Mouse (Mus musculus) myocyte (in vitro differentiated cells): ENCODE measurements around the gene Dut. TPM values are rescaled to one million over a fixed set of nuclear protein-coding genes. Genes with fewer than 3 reads are reported as not detected.
"Not testable (repeated sequence)": the region's sequence is repeated elsewhere in the genome, so short reads cannot be mapped to it uniquely, and the experiment has no call there.

Experiments
- H3K27me3 ChIP-seq: one replicate; pipeline ENCODE4 v1.6.1; 2011; ENCODE audit not compliant: control insufficient read depth, insufficient read depth, insufficient read length
- H3K36me3 ChIP-seq: one replicate; pipeline ENCODE4 v1.6.1; 2011; ENCODE audit not compliant: control insufficient read depth, insufficient read depth
- H3K4me2 ChIP-seq: one replicate; pipeline ENCODE4 v1.6.1; 2011; ENCODE audit warnings: low read depth, control low read depth
- H3K4me3 ChIP-seq: one replicate; pipeline ENCODE4 v1.5.1; 2011; ENCODE audit warnings: mild to moderate bottlenecking, control low read depth, moderate library complexity
- H3K79me2 ChIP-seq: one replicate; pipeline ENCODE4 v1.6.1; 2011; ENCODE audit not compliant: control insufficient read depth, insufficient read depth
- H3ac ChIP-seq: one replicate; pipeline ENCODE4 v1.6.1; 2011; ENCODE audit not compliant: control insufficient read depth, insufficient read length
- CEBPB ChIP-seq: IDR thresholded peaks from 2 replicates; pipeline ENCODE4 v1.6.1; 2011; ENCODE audit warnings: mild to moderate bottlenecking, moderate library complexity; ENCODE audit not compliant: poor library complexity, insufficient read depth, severe bottlenecking
- E2F4 ChIP-seq: IDR thresholded peaks from one replicate; pipeline ENCODE4 v1.6.1; 2011; ENCODE audit warnings: mild to moderate bottlenecking, control low read depth, moderate library complexity; ENCODE audit not compliant: insufficient read depth
- MAX ChIP-seq: IDR thresholded peaks from one replicate; pipeline ENCODE4 v1.6.1; 2011; ENCODE audit warnings: low read depth, mild to moderate bottlenecking, control low read depth
- MYOD1 ChIP-seq, 3 experiments: IDR thresholded peaks; one replicate each; pipeline ENCODE4 v1.6.1; 2011; ENCODE audit warnings: control low read depth in 2 of 3, low read depth in 2 of 3, mild to moderate bottlenecking in 2 of 3, moderate library complexity in 1 of 3; ENCODE audit not compliant: insufficient read length in 2 of 3, control insufficient read depth in 1 of 3
- MYOG ChIP-seq, 3 experiments: IDR thresholded peaks; one replicate each; pipeline ENCODE4 v1.6.1; 2011; ENCODE audit warnings: control low read depth in 2 of 3, low read depth in 2 of 3, mild to moderate bottlenecking in 2 of 3; ENCODE audit not compliant: insufficient read length in 2 of 3, control insufficient read depth in 1 of 3, insufficient read depth in 1 of 3
- POLR2A ChIP-seq: IDR thresholded peaks from one replicate; pipeline ENCODE4 v1.6.1; 2011; ENCODE audit warnings: low read depth, mild to moderate bottlenecking, control low read depth, moderate library complexity; ENCODE audit not compliant: insufficient read length
- POLR2AphosphoS2 ChIP-seq: IDR thresholded peaks from one replicate; pipeline ENCODE4 v1.6.1; 2011; ENCODE audit warnings: low read depth, control low read depth; ENCODE audit not compliant: insufficient read length
- REST ChIP-seq: IDR thresholded peaks from one replicate; pipeline ENCODE4 v1.6.1; 2011; ENCODE audit warnings: mild to moderate bottlenecking, control low read depth, moderate library complexity; ENCODE audit not compliant: insufficient read depth, insufficient read length
- SRF ChIP-seq: IDR thresholded peaks from one replicate; pipeline ENCODE4 v1.6.1; 2011; ENCODE audit warnings: low read depth; ENCODE audit not compliant: control insufficient read depth, insufficient read length
- TCF12 ChIP-seq: IDR thresholded peaks from one replicate; pipeline ENCODE4 v1.6.1; 2011; ENCODE audit warnings: mild to moderate bottlenecking, control low read depth; ENCODE audit not compliant: poor library complexity, insufficient read depth, severe bottlenecking
- TCF3 ChIP-seq: IDR thresholded peaks from one replicate; pipeline ENCODE4 v1.6.1; 2011; ENCODE audit warnings: low read depth, control low read depth; ENCODE audit not compliant: insufficient read length
- USF1 ChIP-seq: IDR thresholded peaks from one replicate; pipeline ENCODE4 v1.6.1; 2011; ENCODE audit warnings: low read depth, mild to moderate bottlenecking, control low read depth, moderate library complexity
- polyA plus RNA-seq: library from polyadenylated mRNA; unstranded; fragments of >200 nt; fragmentation: generic; extraction: Trizol; gene quantifications from one replicate; pipeline ENCODE4 v1.2.1, GENCODE M21; 2012; ENCODE audit warnings: missing spikeins

Gene Dut
- polyA plus RNA-seq, 1 experiment, result 57.1 TPM

DNA sequence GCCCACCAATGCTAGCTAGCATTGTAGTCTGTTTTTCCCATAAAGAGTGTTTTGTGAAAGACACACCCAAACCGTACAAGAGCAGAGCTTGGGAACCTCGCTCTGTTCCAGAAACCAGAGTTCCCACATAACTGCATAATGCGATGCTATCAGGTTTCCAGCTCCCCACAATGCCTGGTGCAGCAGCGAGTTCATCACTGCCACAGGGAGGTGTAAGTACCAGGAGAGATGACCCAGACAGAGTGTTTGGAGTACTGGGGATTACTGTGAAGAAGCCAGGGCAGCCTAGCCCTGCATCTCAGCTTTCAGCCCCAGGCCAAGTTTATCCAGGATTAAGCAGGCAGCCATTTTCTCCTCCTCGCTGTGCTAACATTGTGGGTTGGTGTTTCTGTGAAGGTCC lies 28.6 kb downstream of the Dut start:
- H3K36me3 ChIP-seq, result no peaks in the 10 kb centered on the region
- H3ac ChIP-seq, result no peak overlapping the region
- H3K79me2 ChIP-seq, result no peaks in the 10 kb centered on the region
- no peak for TF ChIP-seq SRF
- TF ChIP-seq REST, result no peak
- H3K4me2 ChIP-seq, result peak overlapping the region; percentile 26
- no peak overlapping the region for H3K4me3 ChIP-seq
- H3K27me3 ChIP-seq, result no peaks in the 10 kb centered on the region

DNA sequence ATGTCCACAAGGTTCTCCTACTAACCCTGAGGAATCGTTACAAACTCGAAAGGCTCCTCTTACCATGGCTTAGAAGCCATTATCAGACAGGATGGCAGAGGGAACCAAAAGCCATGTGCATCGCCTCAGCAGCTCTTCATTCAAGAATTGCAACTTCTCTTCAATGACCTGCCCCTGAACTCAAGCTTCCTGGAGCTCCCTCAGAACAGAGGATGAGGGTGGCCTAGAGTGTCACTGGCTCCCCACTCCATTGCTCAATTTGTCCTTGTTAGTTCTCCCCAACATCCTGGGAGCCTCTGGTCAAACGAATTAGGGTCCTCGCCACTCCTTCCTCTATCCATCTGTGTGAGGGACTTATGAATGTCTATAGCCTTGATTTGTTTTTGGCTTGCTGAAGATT lies 29.7 kb downstream of the Dut start:
- no peaks in the 10 kb centered on the region for H3K36me3 ChIP-seq
- no peak overlapping the region for H3K4me3 ChIP-seq
- H3K4me2 ChIP-seq, result no peak overlapping the region
- H3K79me2 ChIP-seq, result no peaks in the 10 kb centered on the region
- H3K27me3 ChIP-seq, result no peaks in the 10 kb centered on the region
- TF ChIP-seq POLR2A (no peak), POLR2AphosphoS2 (no peak), USF1 (no peak), TCF12 (no peak), MAX (no peak), SRF (no peak), E2F4 (no peak), CEBPB (no peak), REST (no peak), TCF3 (no peak), MYOG (IDR thresholded peaks at IDR 0.05; ENCODE audit: control insufficient read depth in 1 of 3, insufficient read depth in 1 of 3, insufficient read length in 2 of 3, low read depth in 2 of 3) (no peak), MYOD1 (IDR thresholded peaks at IDR 0.05; ENCODE audit: control insufficient read depth in 1 of 3, insufficient read length in 2 of 3, low read depth in 2 of 3) (no peak)
- H3ac ChIP-seq, result no peak overlapping the region

DNA sequence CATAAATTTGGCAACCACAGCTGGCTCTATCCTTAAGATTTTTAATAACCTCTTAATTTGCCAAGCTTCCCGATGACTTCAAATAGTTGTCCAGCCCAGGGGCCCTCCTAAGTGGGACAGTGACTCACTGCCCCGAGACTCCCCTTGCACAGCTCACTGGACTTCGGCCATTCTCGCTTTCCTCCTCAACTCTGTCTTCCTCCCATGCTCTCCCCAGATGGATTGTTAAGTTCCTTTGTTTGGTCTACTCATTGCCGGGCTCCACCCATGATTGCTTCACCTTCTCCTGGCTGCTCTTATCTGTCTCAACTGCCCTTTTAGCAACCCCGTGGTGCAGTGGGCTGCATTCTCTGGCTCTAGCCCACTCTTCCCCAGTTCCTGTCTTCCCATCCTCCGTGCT lies 31.5 kb downstream of the Dut start:
- no peaks in the 10 kb centered on the region for H3K36me3 ChIP-seq
- peak overlapping the region; percentile 37 for H3K4me2 ChIP-seq
- no peak overlapping the region for H3K4me3 ChIP-seq
- TF ChIP-seq CEBPB (peak; percentile 88), E2F4 (no peak), POLR2A (peak; percentile 16), REST (no peak), USF1 (no peak), SRF (no peak), MYOG (IDR thresholded peaks at IDR 0.05; ENCODE audit: control insufficient read depth in 1 of 3, insufficient read depth in 1 of 3, insufficient read length in 2 of 3, low read depth in 2 of 3) (no peak), TCF3 (no peak), TCF12 (no peak), MYOD1 (IDR thresholded peaks at IDR 0.05; ENCODE audit: control insufficient read depth in 1 of 3, insufficient read length in 2 of 3, low read depth in 2 of 3) (no peak), MAX (no peak), POLR2AphosphoS2 (no peak)
- H3ac ChIP-seq, result no peak overlapping the region
- H3K27me3 ChIP-seq, result no peaks in the 10 kb centered on the region
- no peaks in the 10 kb centered on the region for H3K79me2 ChIP-seq

DNA sequence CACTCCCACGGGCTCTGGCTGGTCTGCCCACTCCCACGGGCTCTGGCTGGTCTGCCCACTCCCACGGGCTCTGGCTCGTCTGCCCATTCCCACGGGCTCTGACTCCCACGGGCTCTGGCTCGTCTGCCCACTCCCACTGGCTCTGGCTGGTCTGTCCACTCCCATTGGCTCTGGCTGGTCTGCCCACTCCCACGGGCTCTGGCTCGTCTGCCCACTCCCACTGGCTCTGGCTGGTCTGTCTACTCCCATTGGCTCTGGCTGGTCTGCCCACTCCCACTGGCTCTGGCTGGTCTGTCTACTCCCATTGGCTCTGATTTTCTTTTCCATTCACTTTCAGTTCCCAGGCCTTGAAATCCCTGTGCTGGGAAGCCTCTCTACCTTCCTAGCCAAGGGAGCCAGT lies 33.0 kb downstream of the Dut start:
- not testable (repeated sequence) for H3K27me3 ChIP-seq, H3K79me2 ChIP-seq, H3K36me3 ChIP-seq, H3ac ChIP-seq, H3K4me2 ChIP-seq, H3K4me3 ChIP-seq

DNA sequence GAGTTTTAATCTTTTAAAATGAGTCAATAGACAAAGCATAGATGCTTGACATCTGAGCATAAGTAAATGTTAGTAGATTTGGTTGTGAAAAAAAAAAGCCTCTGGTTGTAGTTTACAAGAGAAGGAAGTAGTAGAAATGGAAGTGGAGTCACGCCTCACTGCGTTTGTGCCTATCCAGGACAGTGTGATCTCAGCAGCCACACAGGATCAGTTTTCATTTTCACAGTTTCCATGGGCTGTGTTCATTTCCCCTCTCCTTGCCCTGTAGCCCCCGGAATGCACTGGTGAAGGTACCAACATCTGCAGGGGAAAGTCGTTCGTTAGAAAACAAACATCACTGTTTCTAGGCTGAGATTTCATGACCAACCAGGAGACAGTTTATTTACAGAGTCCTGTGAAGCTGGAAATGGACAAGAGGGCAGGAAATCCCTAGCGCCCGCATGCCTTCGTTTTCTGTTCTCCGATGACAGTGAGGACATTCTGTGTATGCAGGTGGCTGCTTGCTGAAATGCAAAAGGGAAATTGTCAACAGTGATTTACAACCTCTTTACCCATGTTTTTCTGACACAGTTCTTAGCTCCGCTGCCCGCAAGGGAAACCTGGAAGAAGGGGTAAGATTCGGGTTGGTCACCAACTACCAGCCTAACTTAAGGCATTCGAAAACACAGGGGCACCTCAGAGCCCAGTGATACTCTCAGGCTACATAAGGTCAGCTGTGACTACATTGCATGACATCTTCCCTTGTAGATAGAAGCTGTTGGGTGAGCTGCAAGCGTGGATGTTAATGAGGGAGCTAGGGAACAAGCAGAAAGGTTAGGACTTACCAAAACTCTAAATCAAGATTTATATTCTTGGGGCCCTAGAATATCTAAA lies 35.6 kb downstream of the Dut start:
- Histone ChIP-seq H3ac (no peak overlapping the region), H3K4me2 (no peak overlapping the region), H3K36me3 (no peaks in the 10 kb centered on the region), H3K27me3 (no peaks in the 10 kb centered on the region), H3K79me2 (no peaks in the 10 kb centered on the region), H3K4me3 (no peak overlapping the region)
- no peak for TF ChIP-seq REST
- TF ChIP-seq MAX, result no peak
- no peak for TF ChIP-seq SRF
- no peak for TF ChIP-seq CEBPB
- no peak for TF ChIP-seq USF1
- no peak for TF ChIP-seq E2F4
- TF ChIP-seq POLR2AphosphoS2, result no peak
- TF ChIP-seq POLR2A, result no peak
- no peak for TF ChIP-seq TCF12
- TF ChIP-seq MYOD1 (IDR thresholded peaks at IDR 0.05; ENCODE audit: control insufficient read depth in 1 of 3, insufficient read length in 2 of 3, low read depth in 2 of 3), result no peak
- no peak for TF ChIP-seq MYOG (IDR thresholded peaks at IDR 0.05; ENCODE audit: control insufficient read depth in 1 of 3, insufficient read depth in 1 of 3, insufficient read length in 2 of 3, low read depth in 2 of 3)
- TF ChIP-seq TCF3, result no peak
